Mouse (Mus musculus) cerebellum, postnatal 36 days (tissue): ENCODE measurements at regions not wholly inside any gene's neighbourhood (a gene's known extent, or its start where the extent isn't known, plus 50 kb on each side); places are given as distances from the start of the nearest gene placed in this dataset.
"Not testable (repeated sequence)": the region's sequence is repeated elsewhere in the genome, so short reads cannot be mapped to it uniquely, and the experiment has no call there.

Source experiments
- DNase-seq, 2 experiments: peaks; one replicate each; pipeline ENCODE4 v3.0.0; 2021 to 2022; ENCODE audit warnings: mixed read lengths in 2 of 2

GRCm38 (mm10) chr3:22681999-22682648 lies 605.7 kb downstream of the Tbl1xr1 start:
- DNase-seq, result no peak

- DNase-seq, result no peak
These were observed 622.9 kb downstream of the Tbl1xr1 start for GRCm38 (mm10) chr3:22699317-22699716.

GRCm38 (mm10) chr3:22701486-22701885 lies 625.0 kb downstream of the Tbl1xr1 start:
- not testable (repeated sequence) for DNase-seq

GRCm38 (mm10) chr3:22705673-22706072 lies 629.2 kb downstream of the Tbl1xr1 start:
- DNase-seq, result no peak

GRCm38 (mm10) chr3:22745026-22745425 lies 668.6 kb downstream of the Tbl1xr1 start:
- peak in 1 of 2 experiments; percentile 20 for DNase-seq
